Mouse (Mus musculus): Measurements from ENCODE around the gene Necab2. TPM values are rescaled to one million over a fixed set of nuclear protein-coding genes. Genes with fewer than 3 reads are reported as not detected.

Necab2 gene
- polyA plus RNA-seq, 1 experiment from 2014 or later, result 0.79 TPM

GRCm38 (mm10) chr8:119420318-119420717, 26.2 kb upstream of the Necab2 start:
- no peak for ATAC-seq (ENCODE audit: extremely low read depth, insufficient number of reproducible peaks, low FRiP score, low TSS enrichment)

GRCm38 (mm10) chr8:119421603-119422122, 24.9 kb upstream of the Necab2 start:
- Histone ChIP-seq H3K27ac (replicated peaks) (peak overlapping the region; percentile 5; the same call in 1 of the 2 replicates), H3K4me1 (peaks cover 46% of the 10 kb centered on the region), H3K4me2 (no peak overlapping the region), H3K27me3 (replicated peaks) (peaks cover 13% of the 10 kb centered on the region; the same call in 1 of the 2 replicates), H3K9me3 (no peaks in the 10 kb centered on the region), H3K9ac (no peak overlapping the region), H3K4me3 (no peak overlapping the region), H3K36me3 (no peaks in the 10 kb centered on the region)
- WGBS, result 50% methylated on average over 9 of the region's 9 CpGs
- ATAC-seq (ENCODE audit: extremely low read depth, insufficient number of reproducible peaks, low FRiP score, low TSS enrichment), result no peak

More at GRCm38 (mm10) chr8:119420318-119420717, 26.2 kb upstream of the Necab2 start:
- Histone ChIP-seq H3K36me3 (no peaks in the 10 kb centered on the region), H3K4me2 (no peak overlapping the region), H3K9ac (no peak overlapping the region), H3K27ac (replicated peaks) (no peak overlapping the region), H3K4me1 (peaks cover 33% of the 10 kb centered on the region), H3K9me3 (no peaks in the 10 kb centered on the region), H3K4me3 (no peak overlapping the region), H3K27me3 (replicated peaks) (peaks cover 27% of the 10 kb centered on the region)
- 51% methylated on average over 7 of the region's 7 CpGs for WGBS

- 47% methylated on average over 9 of the region's 9 CpGs for WGBS
These were observed 24.3 kb upstream of the Necab2 start for GRCm38 (mm10) chr8:119422123-119422711.

GRCm38 (mm10) chr8:119423631-119424141, 22.8 kb upstream of the Necab2 start:
- Histone ChIP-seq H3K27me3 (replicated peaks) (peaks cover 8% of the 10 kb centered on the region; the same call in 1 of the 2 replicates), H3K4me1 (peaks cover 46% of the 10 kb centered on the region), H3K36me3 (no peaks in the 10 kb centered on the region), H3K9me3 (no peaks in the 10 kb centered on the region), H3K4me3 (no peak overlapping the region), H3K27ac (replicated peaks) (peak overlapping the region; percentile 59), H3K4me2 (no peak overlapping the region), H3K9ac (no peak overlapping the region)
- no peak for ATAC-seq (ENCODE audit: extremely low read depth, insufficient number of reproducible peaks, low FRiP score, low TSS enrichment)
- 45% methylated on average over 9 of the region's 9 CpGs for WGBS

More at GRCm38 (mm10) chr8:119422123-119422711, 24.3 kb upstream of the Necab2 start:
- H3K9ac ChIP-seq, result peak overlapping the region; percentile 2; the same call in 1 of the 2 replicates
- H3K4me1 ChIP-seq, result peaks cover 46% of the 10 kb centered on the region
- no peak overlapping the region for H3K4me3 ChIP-seq
- H3K4me2 ChIP-seq, result no peak overlapping the region
- no peaks in the 10 kb centered on the region for H3K36me3 ChIP-seq
- peaks cover 13% of the 10 kb centered on the region; the same call in 1 of the 2 replicates for H3K27me3 ChIP-seq (replicated peaks)
- ATAC-seq (ENCODE audit: extremely low read depth, insufficient number of reproducible peaks, low FRiP score, low TSS enrichment), result peak; percentile 16; the same call in 1 of the 2 replicates
- no peaks in the 10 kb centered on the region for H3K9me3 ChIP-seq
- H3K27ac ChIP-seq (replicated peaks), result no peak overlapping the region; the same call in 1 of the 2 replicates

- no peak for ATAC-seq (ENCODE audit: extremely low read depth, insufficient number of reproducible peaks, low FRiP score, low TSS enrichment)
- 82% methylated on average over 10 of the region's 10 CpGs for WGBS
- H3K4me1 ChIP-seq, result peaks cover 50% of the 10 kb centered on the region
- H3K27me3 ChIP-seq (replicated peaks), result peaks cover 4% of the 10 kb centered on the region; the same call in 1 of the 2 replicates
- no peak overlapping the region for H3K9ac ChIP-seq
- no peak overlapping the region for H3K4me3 ChIP-seq
- H3K36me3 ChIP-seq, result no peaks in the 10 kb centered on the region
- H3K9me3 ChIP-seq, result no peaks in the 10 kb centered on the region
- peak overlapping the region; percentile 59 for H3K27ac ChIP-seq (replicated peaks)
- H3K4me2 ChIP-seq, result no peak overlapping the region
These were observed 22.3 kb upstream of the Necab2 start for GRCm38 (mm10) chr8:119424199-119424733.

GRCm38 (mm10) chr8:119424740-119425139, 21.8 kb upstream of the Necab2 start:
- no peak overlapping the region for H3K9ac ChIP-seq
- H3K36me3 ChIP-seq, result no peaks in the 10 kb centered on the region
- no peak overlapping the region for H3K4me2 ChIP-seq
- no peak for ATAC-seq (ENCODE audit: extremely low read depth, insufficient number of reproducible peaks, low FRiP score, low TSS enrichment)
- no peak overlapping the region for H3K4me3 ChIP-seq
- 65% methylated on average over 10 of the region's 10 CpGs for WGBS
- peaks cover 50% of the 10 kb centered on the region for H3K4me1 ChIP-seq
- no peaks in the 10 kb centered on the region for H3K9me3 ChIP-seq
- peaks cover 3% of the 10 kb centered on the region; the same call in 1 of the 2 replicates for H3K27me3 ChIP-seq (replicated peaks)
- peak overlapping the region; percentile 59 for H3K27ac ChIP-seq (replicated peaks)

- no peak overlapping the region for H3K4me2 ChIP-seq
- 69% methylated on average over 10 of the region's 10 CpGs for WGBS
- ATAC-seq (ENCODE audit: extremely low read depth, insufficient number of reproducible peaks, low FRiP score, low TSS enrichment), result no peak
- H3K9ac ChIP-seq, result 0 out of 2 replicates have a peak overlapping the region, but pooled peaks have one; percentile 24
- H3K4me1 ChIP-seq, result peaks cover 50% of the 10 kb centered on the region
- no peaks in the 10 kb centered on the region for H3K36me3 ChIP-seq
- H3K27me3 ChIP-seq (replicated peaks), result 0 out of 2 replicates have a peak, but pooled peaks cover 3% of the 10 kb centered on the region
- H3K9me3 ChIP-seq, result no peaks in the 10 kb centered on the region
- H3K27ac ChIP-seq (replicated peaks), result peak overlapping the region; percentile 73
- H3K4me3 ChIP-seq, result no peak overlapping the region
These were observed 21.0 kb upstream of the Necab2 start for GRCm38 (mm10) chr8:119425533-119425932.

GRCm38 (mm10) chr8:119426069-119426735, 20.3 kb upstream of the Necab2 start:
- WGBS, result 68% methylated on average over 6 of the region's 6 CpGs
- H3K27ac ChIP-seq (replicated peaks), result peak overlapping the region; percentile 73
- ATAC-seq (ENCODE audit: extremely low read depth, insufficient number of reproducible peaks, low FRiP score, low TSS enrichment), result no peak
- no peak overlapping the region for H3K4me2 ChIP-seq
- 0 out of 2 replicates have a peak, but pooled peaks cover 3% of the 10 kb centered on the region for H3K27me3 ChIP-seq (replicated peaks)
- no peaks in the 10 kb centered on the region for H3K36me3 ChIP-seq
- H3K9ac ChIP-seq, result 0 out of 2 replicates have a peak overlapping the region, but pooled peaks have one; percentile 24
- H3K4me3 ChIP-seq, result no peak overlapping the region
- no peaks in the 10 kb centered on the region for H3K9me3 ChIP-seq
- H3K4me1 ChIP-seq, result peaks cover 45% of the 10 kb centered on the region

GRCm38 (mm10) chr8:119427634-119428349, 18.7 kb upstream of the Necab2 start:
- H3K9ac ChIP-seq, result no peak overlapping the region
- H3K4me1 ChIP-seq, result peaks cover 33% of the 10 kb centered on the region
- no peak overlapping the region for H3K27ac ChIP-seq (replicated peaks)
- H3K9me3 ChIP-seq, result no peaks in the 10 kb centered on the region
- H3K27me3 ChIP-seq (replicated peaks), result 0 out of 2 replicates have a peak, but pooled peaks cover 3% of the 10 kb centered on the region
- WGBS, result 69% methylated on average over 12 of the region's 12 CpGs
- no peaks in the 10 kb centered on the region for H3K36me3 ChIP-seq
- ATAC-seq (ENCODE audit: extremely low read depth, insufficient number of reproducible peaks, low FRiP score, low TSS enrichment), result no peak
- no peak overlapping the region for H3K4me3 ChIP-seq
- H3K4me2 ChIP-seq, result no peak overlapping the region

GRCm38 (mm10) chr8:119428350-119428740, 18.2 kb upstream of the Necab2 start:
- Histone ChIP-seq H3K27me3 (replicated peaks) (0 out of 2 replicates have a peak, but pooled peaks cover 3% of the 10 kb centered on the region), H3K9ac (no peak overlapping the region), H3K4me1 (peaks cover 33% of the 10 kb centered on the region), H3K4me3 (no peak overlapping the region), H3K4me2 (no peak overlapping the region), H3K27ac (replicated peaks) (no peak overlapping the region), H3K9me3 (no peaks in the 10 kb centered on the region), H3K36me3 (no peaks in the 10 kb centered on the region)
- no peak for ATAC-seq (ENCODE audit: extremely low read depth, insufficient number of reproducible peaks, low FRiP score, low TSS enrichment)
- WGBS, result 57% methylated on average over 7 of the region's 7 CpGs

Measured in heart, embryonic 13.5 days (tissue).